Mouse (Mus musculus): ENCODE measurements at regions not wholly inside any gene's neighbourhood (a gene's known extent, or its start where the extent isn't known, plus 50 kb on each side); places are given as distances from the start of the nearest gene placed in this dataset.

DNA sequence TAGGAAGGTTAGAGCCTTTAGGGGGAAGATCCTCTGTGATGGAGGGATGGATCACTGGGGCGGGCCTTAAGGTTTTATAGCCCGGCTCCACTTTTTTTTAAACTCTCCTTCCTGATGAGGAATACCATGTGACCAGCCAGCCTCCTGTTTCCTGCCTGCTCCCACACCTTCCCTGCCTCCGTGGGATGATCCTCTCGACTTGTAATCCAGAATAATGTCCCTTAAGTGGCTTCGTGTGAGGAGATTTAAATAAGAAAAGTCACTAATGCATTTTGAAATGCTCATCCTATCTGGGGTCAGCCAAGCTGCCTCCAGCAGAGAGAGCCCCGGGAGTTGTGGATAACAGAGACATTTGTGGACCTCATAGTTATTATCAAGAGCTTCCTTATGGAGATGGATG is 200.0 kb upstream of the Sulf2 start:
- Histone ChIP-seq H3K9ac (ENCODE audit: low read length) (no peak overlapping the region), H3K4me2 (no peak overlapping the region), H3K27ac (ENCODE audit: low read depth, low read length) (no peak overlapping the region), H3K4me1 (ENCODE audit: control insufficient read depth, insufficient read depth, low read length) (peaks cover 9% of the 10 kb centered on the region; the same call in 1 of the 2 replicates), H3K27me3 (ENCODE audit: control insufficient read depth, insufficient read depth, low read length) (peaks cover 3% of the 10 kb centered on the region; the same call in 1 of the 2 replicates), H3K4me3 (ENCODE audit: low read depth, low read length) (no peak overlapping the region), H3K36me3 (ENCODE audit: control insufficient read depth, insufficient read depth, low read length) (no peaks in the 10 kb centered on the region), H3K9me3 (ENCODE audit: control insufficient read depth, low read length) (no peaks in the 10 kb centered on the region)
- no peak for DNase-seq (ENCODE audit: low spot score, missing footprints)
- no peak for ATAC-seq (ENCODE audit: low FRiP score)
- WGBS = 55% methylated on average over 6 of the region's 6 CpGs

DNA sequence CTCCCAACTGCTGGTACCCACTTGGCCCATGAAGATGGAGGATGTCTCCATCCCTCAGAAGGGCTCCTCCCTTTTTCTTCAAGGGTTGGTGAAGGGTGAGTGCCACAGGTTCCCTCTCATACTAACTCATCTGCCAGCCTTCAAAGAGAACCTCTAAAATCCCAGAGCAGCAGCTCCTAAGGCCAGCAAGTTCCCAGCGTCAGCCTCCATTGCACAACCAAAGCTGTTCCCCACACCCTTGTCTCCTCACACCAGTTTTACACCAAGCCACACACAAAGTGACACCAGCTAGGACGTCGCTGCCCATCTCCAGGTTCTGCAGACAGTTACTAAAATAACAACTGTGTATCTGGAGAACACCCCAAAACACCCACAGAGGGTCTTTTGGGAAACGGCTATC is 198.9 kb upstream of the Sulf2 start:
- H3K4me1 ChIP-seq (ENCODE audit: control insufficient read depth, insufficient read depth, low read length) = 0 out of 2 replicates have a peak, but pooled peaks cover 5% of the 10 kb centered on the region
- H3K9ac ChIP-seq (ENCODE audit: low read length) = no peak overlapping the region
- no peak overlapping the region for H3K27ac ChIP-seq (ENCODE audit: low read depth, low read length)
- H3K4me2 ChIP-seq = no peak overlapping the region
- DNase-seq (ENCODE audit: low spot score, missing footprints) = no peak
- ATAC-seq (ENCODE audit: low FRiP score) = no peak
- 90% methylated on average over 4 of the region's 4 CpGs for WGBS
- no peaks in the 10 kb centered on the region for H3K9me3 ChIP-seq (ENCODE audit: control insufficient read depth, low read length)
- no peaks in the 10 kb centered on the region for H3K36me3 ChIP-seq (ENCODE audit: control insufficient read depth, insufficient read depth, low read length)
- H3K27me3 ChIP-seq (ENCODE audit: control insufficient read depth, insufficient read depth, low read length) = peaks cover 3% of the 10 kb centered on the region; the same call in 1 of the 2 replicates
- no peak overlapping the region for H3K4me3 ChIP-seq (ENCODE audit: low read depth, low read length)

DNA sequence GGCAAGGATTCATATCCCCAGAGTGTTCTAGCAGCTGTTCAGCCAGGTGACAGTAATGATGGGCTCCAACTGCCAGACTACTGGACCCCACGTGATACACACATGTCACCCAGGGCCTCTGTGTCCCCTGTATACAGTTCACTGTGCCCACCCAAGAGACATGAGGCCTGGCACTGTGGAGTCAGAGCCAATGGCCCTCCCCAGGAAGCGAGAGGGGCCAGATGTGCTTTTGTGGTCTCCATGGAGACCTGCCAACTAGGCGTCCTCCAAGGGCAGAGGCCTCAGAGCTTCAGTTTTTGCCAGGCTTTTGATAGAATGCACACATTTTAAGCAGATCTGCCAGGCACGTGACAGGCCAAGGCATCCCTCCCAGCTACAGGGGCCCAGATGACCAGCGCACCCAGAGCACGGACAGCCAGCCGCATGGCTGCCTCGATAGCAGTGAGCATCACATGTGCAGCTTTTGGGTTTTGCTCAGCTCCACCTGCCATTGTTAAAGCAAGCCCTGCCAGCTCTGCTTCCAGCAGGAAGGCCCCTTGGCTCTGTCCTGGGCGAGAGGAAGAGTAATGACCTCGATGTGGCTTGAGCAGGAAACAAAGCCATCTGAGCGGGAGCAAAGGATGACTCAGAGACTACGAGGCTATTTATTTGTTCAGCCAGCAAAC is 198.1 kb upstream of the Sulf2 start:
- Histone ChIP-seq H3K36me3 (ENCODE audit: control insufficient read depth, insufficient read depth, low read length) (no peaks in the 10 kb centered on the region), H3K27me3 (ENCODE audit: control insufficient read depth, insufficient read depth, low read length) (peaks cover 5% of the 10 kb centered on the region; the same call in 1 of the 2 replicates), H3K4me2 (no peak overlapping the region), H3K9ac (ENCODE audit: low read length) (no peak overlapping the region), H3K4me1 (ENCODE audit: control insufficient read depth, insufficient read depth, low read length) (0 out of 2 replicates have a peak, but pooled peaks cover 5% of the 10 kb centered on the region), H3K4me3 (ENCODE audit: low read depth, low read length) (no peak overlapping the region), H3K27ac (ENCODE audit: low read depth, low read length) (no peak overlapping the region), H3K9me3 (ENCODE audit: control insufficient read depth, low read length) (no peaks in the 10 kb centered on the region)
- no peak for DNase-seq (ENCODE audit: low spot score, missing footprints)
- ATAC-seq (ENCODE audit: low FRiP score) = no peak
- WGBS = 72% methylated on average over 12 of the region's 12 CpGs

DNA sequence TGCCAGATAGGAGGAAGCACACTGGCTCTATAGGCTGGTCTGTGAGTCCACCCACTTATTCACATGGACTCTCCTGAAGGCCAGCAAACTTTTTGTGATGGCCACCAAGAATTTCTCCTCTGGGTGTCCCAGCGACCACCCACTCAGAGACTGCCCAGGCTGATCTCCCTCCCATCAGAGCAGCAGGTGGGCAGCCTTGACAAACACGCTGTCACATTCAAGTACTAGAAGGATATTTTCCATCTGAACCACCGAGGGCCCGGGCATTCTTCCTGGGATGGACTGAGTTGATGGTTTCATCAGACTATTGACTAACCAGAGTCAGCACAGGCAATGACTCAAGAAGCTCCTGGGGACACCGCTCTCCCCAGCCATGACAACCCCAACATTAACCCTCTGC is 196.5 kb upstream of the Sulf2 start:
- Histone ChIP-seq H3K4me1 (ENCODE audit: control insufficient read depth, insufficient read depth, low read length) (0 out of 2 replicates have a peak, but pooled peaks cover 5% of the 10 kb centered on the region), H3K9ac (ENCODE audit: low read length) (no peak overlapping the region), H3K27me3 (ENCODE audit: control insufficient read depth, insufficient read depth, low read length) (peaks cover 5% of the 10 kb centered on the region; the same call in 1 of the 2 replicates), H3K4me3 (ENCODE audit: low read depth, low read length) (no peak overlapping the region), H3K27ac (ENCODE audit: low read depth, low read length) (no peak overlapping the region), H3K9me3 (ENCODE audit: control insufficient read depth, low read length) (no peaks in the 10 kb centered on the region), H3K36me3 (ENCODE audit: control insufficient read depth, insufficient read depth, low read length) (no peaks in the 10 kb centered on the region), H3K4me2 (no peak overlapping the region)
- DNase-seq (ENCODE audit: low spot score, missing footprints) (no peak), ATAC-seq (ENCODE audit: low FRiP score) (no peak)
- WGBS = 79% methylated on average over 5 of the region's 5 CpGs

DNA sequence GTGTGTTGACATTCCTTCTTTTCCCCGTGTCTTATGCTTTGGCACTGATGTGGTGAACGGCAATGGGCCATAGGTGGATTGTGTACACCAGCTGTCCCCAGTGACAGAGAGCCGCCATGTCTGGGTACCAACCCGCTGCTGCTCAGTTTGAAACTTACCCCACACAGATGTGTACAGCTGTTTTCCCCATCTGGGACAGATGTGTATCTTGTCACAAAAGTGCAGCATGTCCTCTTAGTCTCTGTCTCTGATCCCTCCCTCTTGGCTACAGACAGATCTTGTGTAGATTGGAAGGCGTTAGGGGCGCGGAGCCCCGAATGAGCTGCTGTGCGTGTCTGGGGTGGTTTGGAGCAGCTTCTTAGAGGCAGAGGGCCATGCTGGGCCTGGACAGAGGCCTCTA is 196.1 kb upstream of the Sulf2 start:
- H3K9ac ChIP-seq (ENCODE audit: low read length) = no peak overlapping the region
- no peaks in the 10 kb centered on the region for H3K9me3 ChIP-seq (ENCODE audit: control insufficient read depth, low read length)
- WGBS = 91% methylated on average over 9 of the region's 9 CpGs
- peaks cover 5% of the 10 kb centered on the region; the same call in 1 of the 2 replicates for H3K4me1 ChIP-seq (ENCODE audit: control insufficient read depth, insufficient read depth, low read length)
- no peak overlapping the region for H3K27ac ChIP-seq (ENCODE audit: low read depth, low read length)
- H3K4me3 ChIP-seq (ENCODE audit: low read depth, low read length) = no peak overlapping the region
- H3K36me3 ChIP-seq (ENCODE audit: control insufficient read depth, insufficient read depth, low read length) = no peaks in the 10 kb centered on the region
- H3K4me2 ChIP-seq = no peak overlapping the region
- no peak for DNase-seq (ENCODE audit: low spot score, missing footprints)
- H3K27me3 ChIP-seq (ENCODE audit: control insufficient read depth, insufficient read depth, low read length) = peaks cover 5% of the 10 kb centered on the region; the same call in 1 of the 2 replicates
- ATAC-seq (ENCODE audit: low FRiP score) = no peak

DNA sequence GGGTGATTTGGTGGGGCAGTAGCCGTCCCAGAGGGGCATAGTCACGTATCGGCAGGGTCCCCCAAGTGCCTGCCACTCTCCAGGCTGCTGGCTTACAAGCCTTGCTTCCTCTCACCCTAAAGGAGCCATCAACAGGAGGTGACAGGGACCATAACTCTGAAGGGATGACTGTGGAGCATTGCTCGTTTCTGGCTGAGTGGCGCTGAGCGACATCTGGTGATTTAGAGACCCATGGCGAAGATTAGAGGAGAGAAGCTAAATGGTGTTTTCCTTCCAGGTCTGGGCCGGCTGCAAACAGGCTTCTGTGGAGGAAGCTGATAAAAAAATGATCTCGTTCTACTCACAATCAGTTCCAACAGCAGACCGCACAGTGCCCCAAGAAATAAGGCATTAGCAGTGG is 193.2 kb upstream of the Sulf2 start:
- DNase-seq (ENCODE audit: low spot score, missing footprints) (no peak), ATAC-seq (ENCODE audit: low FRiP score) (no peak)
- H3K4me3 ChIP-seq (ENCODE audit: low read depth, low read length) = no peak overlapping the region
- H3K4me1 ChIP-seq (ENCODE audit: control insufficient read depth, insufficient read depth, low read length) = peaks cover 10% of the 10 kb centered on the region
- no peak overlapping the region for H3K9ac ChIP-seq (ENCODE audit: low read length)
- H3K27me3 ChIP-seq (ENCODE audit: control insufficient read depth, insufficient read depth, low read length) = 0 out of 2 replicates have a peak, but pooled peaks cover 2% of the 10 kb centered on the region
- no peaks in the 10 kb centered on the region for H3K36me3 ChIP-seq (ENCODE audit: control insufficient read depth, insufficient read depth, low read length)
- 74% methylated on average over 10 of the region's 10 CpGs for WGBS
- no peak overlapping the region for H3K27ac ChIP-seq (ENCODE audit: low read depth, low read length)
- no peaks in the 10 kb centered on the region for H3K9me3 ChIP-seq (ENCODE audit: control insufficient read depth, low read length)
- no peak overlapping the region for H3K4me2 ChIP-seq

DNA sequence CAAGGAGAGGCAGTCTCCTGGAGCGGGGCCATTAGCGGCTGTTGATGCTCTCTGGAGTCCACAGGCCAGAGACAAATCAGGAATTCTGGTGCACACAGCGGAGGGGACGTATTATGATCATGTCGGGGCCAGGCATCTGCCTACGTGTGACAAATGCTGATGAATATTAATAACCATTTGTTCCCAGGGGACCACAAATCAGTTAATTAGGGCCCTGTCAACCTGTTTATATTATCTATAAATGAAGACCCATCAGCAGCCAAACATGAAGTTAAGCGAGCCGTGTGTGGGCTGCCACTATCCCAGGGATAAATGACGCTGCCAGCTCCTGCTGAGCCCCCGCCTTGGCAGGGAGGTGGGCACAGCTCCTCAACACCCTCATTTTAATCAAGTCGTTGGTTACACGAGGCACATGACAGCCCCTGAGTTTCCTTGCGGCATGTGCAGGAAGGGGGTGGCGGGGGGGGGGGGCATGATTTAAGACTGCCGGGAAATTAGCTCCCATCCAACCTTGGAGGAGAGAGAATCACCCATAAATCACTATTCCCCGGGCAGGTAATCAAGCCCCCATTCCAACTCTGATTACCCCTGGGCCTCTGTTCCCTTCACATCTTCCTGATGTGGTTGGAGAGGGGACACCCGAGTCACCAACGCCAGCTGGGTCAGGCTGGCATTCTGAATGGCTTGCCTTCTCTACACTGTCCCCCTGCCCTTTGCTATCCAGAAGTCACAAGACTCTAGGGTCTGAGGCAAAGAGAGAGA is 191.1 kb upstream of the Sulf2 start:
- ATAC-seq (ENCODE audit: low FRiP score) (no peak), DNase-seq (ENCODE audit: low spot score, missing footprints) (no peak)
- H3K27me3 ChIP-seq (ENCODE audit: control insufficient read depth, insufficient read depth, low read length) = peaks cover 2% of the 10 kb centered on the region; the same call in 1 of the 2 replicates
- no peaks in the 10 kb centered on the region for H3K9me3 ChIP-seq (ENCODE audit: control insufficient read depth, low read length)
- H3K4me3 ChIP-seq (ENCODE audit: low read depth, low read length) = no peak overlapping the region
- WGBS = 69% methylated on average over 18 of the region's 18 CpGs
- peaks cover 6% of the 10 kb centered on the region for H3K4me1 ChIP-seq (ENCODE audit: control insufficient read depth, insufficient read depth, low read length)
- no peak overlapping the region for H3K9ac ChIP-seq (ENCODE audit: low read length)
- no peak overlapping the region for H3K27ac ChIP-seq (ENCODE audit: low read depth, low read length)
- no peak overlapping the region for H3K4me2 ChIP-seq
- no peaks in the 10 kb centered on the region for H3K36me3 ChIP-seq (ENCODE audit: control insufficient read depth, insufficient read depth, low read length)

DNA sequence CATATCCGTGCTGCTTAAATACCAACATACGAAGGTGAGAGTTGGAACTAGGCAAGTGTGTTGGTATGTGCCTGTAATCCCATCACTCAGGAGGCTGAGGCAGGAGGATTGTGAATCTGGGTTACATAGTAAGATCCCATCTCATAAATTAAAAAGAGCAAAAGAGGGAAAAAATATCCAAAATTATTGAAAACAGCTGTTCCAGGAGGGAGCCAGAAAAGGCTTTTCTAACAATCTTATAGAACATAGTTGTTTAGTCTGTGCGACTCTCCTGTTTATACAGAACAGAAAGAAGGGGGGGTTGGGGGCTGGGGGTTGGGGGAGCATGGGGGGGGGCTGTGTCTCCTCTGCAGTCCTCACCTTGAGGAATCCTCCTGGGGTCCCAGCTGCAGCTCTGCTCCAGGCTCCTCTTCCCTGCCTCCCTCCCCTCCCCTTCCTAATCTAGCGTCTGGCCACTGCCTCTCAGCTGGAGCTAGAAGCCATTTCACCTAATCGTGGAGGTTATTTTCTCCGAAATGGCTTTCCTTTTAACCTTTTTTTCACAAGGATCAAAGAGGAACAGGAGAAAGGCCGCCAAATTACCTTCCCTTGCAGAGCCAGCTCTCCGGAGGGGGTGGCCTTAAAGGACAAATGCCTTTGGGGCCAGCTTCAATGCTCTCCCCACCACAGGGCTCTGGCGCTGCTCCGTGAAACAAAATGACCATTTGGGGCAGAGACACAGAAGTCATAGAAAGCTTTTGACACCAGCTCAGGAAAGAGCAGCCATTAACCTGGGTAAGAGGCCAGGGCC is 188.3 kb upstream of the Sulf2 start:
- ATAC-seq (ENCODE audit: low FRiP score) (no peak), DNase-seq (ENCODE audit: low spot score, missing footprints) (no peak)
- Histone ChIP-seq H3K27me3 (ENCODE audit: control insufficient read depth, insufficient read depth, low read length) (peaks cover 2% of the 10 kb centered on the region; the same call in 1 of the 2 replicates), H3K4me1 (ENCODE audit: control insufficient read depth, insufficient read depth, low read length) (peaks cover 6% of the 10 kb centered on the region), H3K4me2 (no peak overlapping the region), H3K9me3 (ENCODE audit: control insufficient read depth, low read length) (no peaks in the 10 kb centered on the region), H3K4me3 (ENCODE audit: low read depth, low read length) (no peak overlapping the region), H3K27ac (ENCODE audit: low read depth, low read length) (no peak overlapping the region), H3K36me3 (ENCODE audit: control insufficient read depth, insufficient read depth, low read length) (no peaks in the 10 kb centered on the region), H3K9ac (ENCODE audit: low read length) (peak overlapping the region; percentile 33; the same call in 1 of the 2 replicates)
- 24% methylated on average over 10 of the region's 10 CpGs for WGBS

Data from midbrain, embryonic 11.5 days (tissue).